Mouse (Mus musculus): Measurements from ENCODE around the gene Ociad1. TPM values are rescaled to one million over a fixed set of nuclear protein-coding genes. Genes with fewer than 3 reads are reported as not detected.

Ociad1 gene
- polyA plus RNA-seq, 1 experiment from 2014 or later: 159 TPM

DNA sequence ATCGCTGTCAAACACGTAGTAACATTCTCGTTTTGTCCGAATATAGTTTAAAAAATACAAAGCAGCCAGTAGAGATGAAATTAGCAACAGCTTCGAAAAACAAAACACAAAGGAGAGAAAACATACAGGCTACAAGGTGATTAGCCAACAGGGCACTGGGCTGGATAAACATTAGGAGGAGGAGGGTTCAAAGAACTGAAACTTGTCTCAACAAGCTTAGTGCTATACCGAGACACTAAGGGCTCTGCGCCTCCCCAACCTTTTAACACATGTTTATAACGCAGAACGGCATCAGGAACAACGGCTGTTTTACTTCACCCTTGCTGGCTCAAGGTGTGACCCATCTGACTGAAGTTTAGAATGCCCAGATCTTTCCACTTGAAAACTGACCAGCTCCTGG, 13.4 kb upstream of the Ociad1 start:
- 72% methylated on average over 10 of the region's 10 CpGs for WGBS

DNA sequence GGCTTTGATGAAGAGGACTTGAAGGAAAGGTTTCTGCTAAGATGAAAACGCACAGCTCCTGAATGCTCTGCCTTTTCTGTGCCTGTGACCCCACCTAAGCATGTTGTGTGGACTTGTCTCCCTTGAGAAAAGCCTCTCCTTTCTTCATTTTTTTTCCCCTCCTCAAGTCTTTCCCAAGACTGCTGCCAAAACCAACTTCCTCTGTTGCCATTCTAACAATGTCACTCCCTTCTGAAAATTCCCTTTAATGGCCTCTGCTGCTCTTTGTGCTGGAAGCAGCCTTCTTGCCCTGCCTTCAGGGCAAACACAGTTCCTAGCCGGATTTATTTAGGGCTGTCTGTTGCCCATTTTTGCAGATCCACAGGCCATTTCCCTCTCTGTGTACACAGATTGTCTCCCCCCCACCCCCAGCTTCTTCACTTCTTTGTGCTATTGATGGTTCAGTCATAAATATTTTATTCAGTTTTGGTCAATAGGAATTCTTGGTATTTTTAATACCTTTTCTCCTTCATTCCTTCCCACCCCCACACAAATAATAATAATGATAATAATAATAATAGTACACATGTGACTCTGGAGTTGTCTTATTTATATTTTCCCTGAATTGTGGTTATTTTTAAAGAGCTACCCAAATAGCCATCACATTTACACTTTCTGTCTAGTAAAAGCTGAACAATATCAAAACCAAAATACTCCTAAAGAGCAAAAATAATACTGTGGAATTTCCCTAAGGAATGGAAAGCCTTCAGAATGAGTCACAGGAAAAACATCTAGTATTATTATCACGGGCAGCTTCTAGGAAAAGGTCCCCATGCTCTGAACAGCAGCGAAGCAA, 12.6 kb upstream of the Ociad1 start:
- 71% methylated on average over 4 of the region's 4 CpGs for WGBS

More for the DNA sequence above, 13.4 kb upstream of the Ociad1 start:
- Histone ChIP-seq H3K27me3 (ENCODE audit: control insufficient read depth, insufficient read depth, low read length) (no peaks in the 10 kb centered on the region), H3K36me3 (ENCODE audit: control insufficient read depth, insufficient read depth, low read length) (no peaks in the 10 kb centered on the region), H3K4me1 (ENCODE audit: control insufficient read depth, insufficient read depth, low read length) (peaks cover 6% of the 10 kb centered on the region; the same call in 1 of the 2 replicates), H3K4me2 (no peak overlapping the region), H3K9ac (ENCODE audit: low read length) (no peak overlapping the region), H3K27ac (ENCODE audit: low read depth, low read length) (no peak overlapping the region), H3K4me3 (ENCODE audit: low read depth, low read length) (no peak overlapping the region), H3K9me3 (ENCODE audit: control insufficient read depth, low read length) (no peaks in the 10 kb centered on the region)
- DNase-seq (ENCODE audit: low spot score, missing footprints) (peak; percentile 66), ATAC-seq (ENCODE audit: low FRiP score) (no peak)

DNA sequence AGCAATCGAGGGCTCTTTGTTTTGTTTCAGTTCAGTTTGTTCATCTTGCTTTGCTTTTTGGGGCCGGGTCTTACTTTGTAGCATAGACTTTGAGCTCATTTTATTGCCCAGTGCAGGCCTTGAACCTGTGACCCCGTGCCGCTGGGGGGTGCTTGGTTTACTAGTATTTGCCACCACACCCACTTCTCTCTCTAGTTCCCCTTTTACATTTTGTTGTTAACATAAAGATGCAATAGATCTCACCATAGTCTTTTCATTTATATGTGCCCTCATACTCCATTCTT, 12.1 kb upstream of the Ociad1 start:
- Histone ChIP-seq H3K27ac (ENCODE audit: low read depth, low read length) (no peak overlapping the region), H3K4me1 (ENCODE audit: control insufficient read depth, insufficient read depth, low read length) (peaks cover 6% of the 10 kb centered on the region; the same call in 1 of the 2 replicates), H3K27me3 (ENCODE audit: control insufficient read depth, insufficient read depth, low read length) (no peaks in the 10 kb centered on the region), H3K9me3 (ENCODE audit: control insufficient read depth, low read length) (no peaks in the 10 kb centered on the region), H3K4me3 (ENCODE audit: low read depth, low read length) (no peak overlapping the region), H3K4me2 (no peak overlapping the region), H3K9ac (ENCODE audit: low read length) (no peak overlapping the region), H3K36me3 (ENCODE audit: control insufficient read depth, insufficient read depth, low read length) (no peaks in the 10 kb centered on the region)
- no peak for ATAC-seq (ENCODE audit: low FRiP score)
- WGBS: 78% methylated on average over 4 of the region's 4 CpGs
- DNase-seq (ENCODE audit: low spot score, missing footprints): peak; percentile 76

More for the DNA sequence above, 12.6 kb upstream of the Ociad1 start:
- H3K4me2 ChIP-seq: no peak overlapping the region
- no peak overlapping the region for H3K4me3 ChIP-seq (ENCODE audit: low read depth, low read length)
- no peak for ATAC-seq (ENCODE audit: low FRiP score)
- H3K4me1 ChIP-seq (ENCODE audit: control insufficient read depth, insufficient read depth, low read length): peaks cover 6% of the 10 kb centered on the region; the same call in 1 of the 2 replicates
- H3K9ac ChIP-seq (ENCODE audit: low read length): no peak overlapping the region
- H3K9me3 ChIP-seq (ENCODE audit: control insufficient read depth, low read length): no peaks in the 10 kb centered on the region
- peak; percentile 59 for DNase-seq (ENCODE audit: low spot score, missing footprints)
- no peaks in the 10 kb centered on the region for H3K36me3 ChIP-seq (ENCODE audit: control insufficient read depth, insufficient read depth, low read length)
- no peaks in the 10 kb centered on the region for H3K27me3 ChIP-seq (ENCODE audit: control insufficient read depth, insufficient read depth, low read length)
- no peak overlapping the region for H3K27ac ChIP-seq (ENCODE audit: low read depth, low read length)

DNA sequence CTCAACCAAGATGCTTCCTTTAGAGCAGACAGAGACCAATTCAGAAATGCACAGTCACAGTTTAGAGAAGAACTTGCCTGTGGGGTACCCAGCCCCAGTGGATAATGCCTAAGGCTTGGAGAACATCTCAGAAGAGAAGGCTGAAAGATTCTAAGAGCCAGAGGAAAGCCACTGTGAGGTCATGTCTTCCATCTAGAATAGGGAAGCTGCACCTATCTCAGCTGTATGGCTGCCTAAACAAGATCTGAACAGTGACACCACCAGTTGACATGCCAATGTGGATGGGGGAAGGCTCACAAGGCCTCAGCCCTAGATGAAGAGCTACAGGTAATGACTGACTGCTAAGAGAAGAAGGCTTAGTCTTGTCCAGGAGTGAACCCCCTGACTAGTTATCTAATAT, 8.5 kb upstream of the Ociad1 start:
- ATAC-seq (ENCODE audit: low FRiP score) (no peak), DNase-seq (ENCODE audit: low spot score, missing footprints) (no peak)
- Histone ChIP-seq H3K36me3 (ENCODE audit: control insufficient read depth, insufficient read depth, low read length) (no peaks in the 10 kb centered on the region), H3K9ac (ENCODE audit: low read length) (no peak overlapping the region), H3K4me1 (ENCODE audit: control insufficient read depth, insufficient read depth, low read length) (peaks cover 6% of the 10 kb centered on the region; the same call in 1 of the 2 replicates), H3K27ac (ENCODE audit: low read depth, low read length) (no peak overlapping the region), H3K9me3 (ENCODE audit: control insufficient read depth, low read length) (no peaks in the 10 kb centered on the region), H3K27me3 (ENCODE audit: control insufficient read depth, insufficient read depth, low read length) (no peaks in the 10 kb centered on the region), H3K4me2 (no peak overlapping the region), H3K4me3 (ENCODE audit: low read depth, low read length) (no peak overlapping the region)

DNA sequence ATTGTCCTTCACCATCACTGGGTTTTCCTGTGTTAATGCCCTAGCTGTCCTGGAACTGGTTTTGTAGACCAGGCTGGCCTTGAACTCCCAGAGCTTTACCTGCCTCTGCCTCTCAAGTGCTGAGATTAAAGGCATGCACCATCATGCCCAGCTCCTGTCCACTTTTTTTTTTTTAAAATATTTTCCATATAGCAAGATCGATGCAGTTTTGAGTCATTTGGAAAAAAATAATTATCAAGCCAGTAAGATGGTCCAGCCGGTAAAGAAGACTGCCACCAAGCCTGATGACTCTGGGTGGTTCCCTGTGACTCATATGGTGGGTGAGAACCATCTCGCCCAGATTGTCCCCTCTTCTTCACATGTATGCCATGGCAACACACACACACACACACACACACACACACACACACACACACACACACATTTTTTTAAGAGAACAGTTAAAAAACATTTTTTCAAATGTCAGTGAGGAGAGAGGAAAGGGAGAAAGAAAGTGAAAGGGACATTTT, 7.1 kb upstream of the Ociad1 start:
- Histone ChIP-seq H3K4me3 (ENCODE audit: low read depth, low read length) (no peak overlapping the region), H3K27me3 (ENCODE audit: control insufficient read depth, insufficient read depth, low read length) (no peaks in the 10 kb centered on the region), H3K4me2 (no peak overlapping the region), H3K36me3 (ENCODE audit: control insufficient read depth, insufficient read depth, low read length) (no peaks in the 10 kb centered on the region), H3K27ac (ENCODE audit: low read depth, low read length) (no peak overlapping the region), H3K9me3 (ENCODE audit: control insufficient read depth, low read length) (no peaks in the 10 kb centered on the region), H3K9ac (ENCODE audit: low read length) (no peak overlapping the region), H3K4me1 (ENCODE audit: control insufficient read depth, insufficient read depth, low read length) (no peaks in the 10 kb centered on the region)
- ATAC-seq (ENCODE audit: low FRiP score) (no peak), DNase-seq (ENCODE audit: low spot score, missing footprints) (no peak)
- 87% methylated on average over 3 of the region's 3 CpGs for WGBS

DNA sequence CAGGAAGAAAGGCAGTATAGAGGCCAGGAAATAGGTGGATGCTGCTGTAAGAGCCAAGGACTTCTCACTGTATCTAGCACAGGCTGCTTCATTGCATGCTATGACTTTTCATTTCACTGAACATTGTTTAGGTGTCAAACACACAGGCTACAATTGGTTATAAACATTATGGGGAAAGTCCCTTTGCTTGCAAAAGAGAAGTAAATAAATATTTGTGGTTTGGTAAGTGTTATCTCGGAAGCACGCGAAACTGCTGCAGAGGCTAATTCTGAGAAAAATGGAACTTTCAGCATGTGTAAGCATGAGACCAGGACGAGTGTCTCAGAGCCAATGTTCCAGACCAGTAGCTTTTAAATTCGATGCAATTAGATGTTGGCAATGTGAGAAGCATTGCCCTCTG, 6.0 kb upstream of the Ociad1 start:
- Histone ChIP-seq H3K4me1 (ENCODE audit: control insufficient read depth, insufficient read depth, low read length) (no peaks in the 10 kb centered on the region), H3K9me3 (ENCODE audit: control insufficient read depth, low read length) (no peaks in the 10 kb centered on the region), H3K4me3 (ENCODE audit: low read depth, low read length) (no peak overlapping the region), H3K27ac (ENCODE audit: low read depth, low read length) (no peak overlapping the region), H3K36me3 (ENCODE audit: control insufficient read depth, insufficient read depth, low read length) (no peaks in the 10 kb centered on the region), H3K9ac (ENCODE audit: low read length) (no peak overlapping the region), H3K27me3 (ENCODE audit: control insufficient read depth, insufficient read depth, low read length) (no peaks in the 10 kb centered on the region), H3K4me2 (no peak overlapping the region)
- WGBS: 88% methylated on average over 5 of the region's 5 CpGs
- DNase-seq (ENCODE audit: low spot score, missing footprints) (no peak), ATAC-seq (ENCODE audit: low FRiP score) (no peak)

DNA sequence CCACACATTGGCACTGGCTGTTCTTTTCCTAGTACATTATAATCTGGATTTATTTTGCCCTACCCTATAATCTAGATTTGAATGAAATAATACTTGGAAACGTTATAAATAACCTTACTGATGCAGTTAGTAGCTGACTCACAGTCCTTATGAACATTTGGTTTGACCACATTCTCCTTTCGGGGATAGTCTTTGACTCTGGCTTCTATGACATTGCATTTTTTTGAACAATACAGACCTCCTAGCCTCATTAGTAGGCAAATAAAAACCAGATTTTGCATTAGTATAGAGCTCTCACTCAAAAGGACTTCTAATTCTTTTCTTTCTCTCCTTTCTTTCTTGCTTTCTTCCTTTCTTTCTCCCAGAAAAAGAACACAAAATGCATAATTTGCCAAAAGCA, 2.7 kb upstream of the Ociad1 start:
- Histone ChIP-seq H3K9me3 (ENCODE audit: control insufficient read depth, low read length) (no peaks in the 10 kb centered on the region), H3K4me2 (no peak overlapping the region), H3K4me1 (ENCODE audit: control insufficient read depth, insufficient read depth, low read length) (peaks cover 5% of the 10 kb centered on the region), H3K4me3 (ENCODE audit: low read depth, low read length) (no peak overlapping the region), H3K27me3 (ENCODE audit: control insufficient read depth, insufficient read depth, low read length) (no peaks in the 10 kb centered on the region), H3K36me3 (ENCODE audit: control insufficient read depth, insufficient read depth, low read length) (no peaks in the 10 kb centered on the region), H3K9ac (ENCODE audit: low read length) (no peak overlapping the region), H3K27ac (ENCODE audit: low read depth, low read length) (no peak overlapping the region)
- ATAC-seq (ENCODE audit: low FRiP score) (no peak), DNase-seq (ENCODE audit: low spot score, missing footprints) (no peak)
- 66% methylated on average over 2 of the region's 2 CpGs for WGBS

DNA sequence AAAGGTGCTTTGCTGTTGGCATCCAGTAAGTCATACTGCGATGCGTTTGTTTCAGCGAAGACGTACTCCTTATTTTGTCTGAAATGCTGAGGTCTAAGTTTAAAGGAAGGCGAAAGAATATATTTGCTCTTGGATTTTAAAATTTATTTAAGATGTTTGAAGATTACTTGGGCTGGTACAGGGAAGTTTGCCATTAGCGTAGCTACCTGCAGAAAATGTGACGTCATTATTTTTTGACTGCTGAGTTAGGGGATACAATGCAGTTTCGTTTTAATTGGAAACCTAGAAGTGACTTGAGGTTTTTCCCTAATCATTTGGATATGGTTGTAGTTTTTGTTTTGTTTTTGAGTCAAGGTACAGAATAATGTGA, 859 bp downstream of the Ociad1 start:
- peak overlapping the region; percentile 85 for H3K9ac ChIP-seq (ENCODE audit: low read length)
- ATAC-seq (ENCODE audit: low FRiP score) (no peak), DNase-seq (ENCODE audit: low spot score, missing footprints) (no peak)
- no peaks in the 10 kb centered on the region for H3K27me3 ChIP-seq (ENCODE audit: control insufficient read depth, insufficient read depth, low read length)
- H3K4me1 ChIP-seq (ENCODE audit: control insufficient read depth, insufficient read depth, low read length): peaks cover 5% of the 10 kb centered on the region
- no peak overlapping the region for H3K27ac ChIP-seq (ENCODE audit: low read depth, low read length)
- H3K4me2 ChIP-seq: peak overlapping the region; percentile 78
- H3K36me3 ChIP-seq (ENCODE audit: control insufficient read depth, insufficient read depth, low read length): no peaks in the 10 kb centered on the region
- 18% methylated on average over 8 of the region's 8 CpGs for WGBS
- H3K9me3 ChIP-seq (ENCODE audit: control insufficient read depth, low read length): no peaks in the 10 kb centered on the region
- H3K4me3 ChIP-seq (ENCODE audit: low read depth, low read length): peak overlapping the region; percentile 70

DNA sequence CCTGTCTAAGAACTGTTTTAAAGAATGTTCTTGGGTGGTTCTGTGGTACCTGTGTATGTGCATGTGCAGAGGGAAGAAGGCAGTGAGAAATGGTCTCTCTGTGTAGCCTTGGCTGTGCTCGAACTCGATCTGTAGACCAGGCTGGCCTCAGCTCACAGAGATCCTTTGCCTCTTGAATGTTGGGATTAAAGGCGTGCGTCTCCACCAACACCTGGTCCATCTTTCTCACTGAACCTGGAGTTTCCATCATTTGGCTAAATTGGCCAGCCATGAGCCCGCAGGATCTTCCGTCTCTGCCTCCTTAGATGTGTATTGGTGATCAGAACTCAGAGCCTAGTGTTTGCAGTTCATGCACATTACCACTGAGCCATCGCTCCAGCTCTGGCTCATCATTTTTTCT, 2.4 kb downstream of the Ociad1 start:
- no peaks in the 10 kb centered on the region for H3K9me3 ChIP-seq (ENCODE audit: control insufficient read depth, low read length)
- DNase-seq (ENCODE audit: low spot score, missing footprints) (peak; percentile 23), ATAC-seq (ENCODE audit: low FRiP score) (no peak)
- no peak overlapping the region for H3K4me2 ChIP-seq
- peaks cover 5% of the 10 kb centered on the region for H3K4me1 ChIP-seq (ENCODE audit: control insufficient read depth, insufficient read depth, low read length)
- H3K27me3 ChIP-seq (ENCODE audit: control insufficient read depth, insufficient read depth, low read length): no peaks in the 10 kb centered on the region
- no peak overlapping the region for H3K4me3 ChIP-seq (ENCODE audit: low read depth, low read length)
- no peak overlapping the region for H3K27ac ChIP-seq (ENCODE audit: low read depth, low read length)
- no peak overlapping the region for H3K9ac ChIP-seq (ENCODE audit: low read length)
- H3K36me3 ChIP-seq (ENCODE audit: control insufficient read depth, insufficient read depth, low read length): no peaks in the 10 kb centered on the region
- WGBS: 96% methylated on average over 7 of the region's 7 CpGs

Data from midbrain, embryonic 11.5 days (tissue).